Mouse (Mus musculus): ENCODE results near the gene Nt5m.

The Nt5m gene

GRCm38 (mm10) chr11:59839459-59840126, 346 bp downstream of the Nt5m start, which contains the start of gene Cops3:
Cops3 (minus strand) TSS chr11:59839838.
- DNase-seq = peak; percentile 98

DNA sequence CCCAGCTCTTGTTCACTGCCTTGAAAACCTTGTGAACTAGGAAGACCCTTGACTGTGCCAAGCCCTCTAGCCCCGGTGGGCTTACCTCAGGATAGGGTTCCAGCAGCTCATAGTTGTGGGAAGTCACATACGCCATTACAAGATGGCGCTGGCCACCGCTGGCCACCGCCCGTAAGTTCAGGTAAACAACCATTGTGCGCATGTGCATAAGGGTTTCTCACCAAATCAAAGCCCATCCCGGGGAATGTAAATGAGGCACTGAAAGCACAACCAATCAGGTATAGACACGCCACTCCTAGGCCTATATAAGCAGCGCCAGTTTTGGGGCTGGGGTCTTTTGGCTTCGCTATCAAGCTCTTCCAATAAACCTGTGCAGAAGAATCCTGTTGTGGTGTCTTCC, 7.1 kb downstream of the Nt5m start:
- no peak for DNase-seq

DNA sequence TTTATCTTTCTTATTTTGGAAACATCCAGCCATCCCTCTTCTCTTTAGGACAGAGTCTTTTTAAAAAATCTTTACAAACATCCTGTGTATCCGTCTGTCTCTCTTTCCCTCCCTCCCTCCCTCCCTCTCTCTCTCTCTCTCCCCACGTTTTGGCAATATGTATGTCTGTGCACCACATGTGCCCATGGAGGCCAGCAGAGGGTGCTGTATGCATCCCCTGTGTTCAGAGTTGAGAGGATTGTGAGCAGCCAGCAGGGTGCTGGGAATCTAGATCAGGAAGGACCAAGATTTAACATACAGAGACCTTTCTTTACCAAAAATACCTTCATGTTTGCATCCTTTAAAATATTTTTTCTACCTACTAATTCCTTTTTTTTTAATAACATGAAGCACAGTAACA, 7.9 kb downstream of the Nt5m start:
- DNase-seq = peak; percentile 42

DNA sequence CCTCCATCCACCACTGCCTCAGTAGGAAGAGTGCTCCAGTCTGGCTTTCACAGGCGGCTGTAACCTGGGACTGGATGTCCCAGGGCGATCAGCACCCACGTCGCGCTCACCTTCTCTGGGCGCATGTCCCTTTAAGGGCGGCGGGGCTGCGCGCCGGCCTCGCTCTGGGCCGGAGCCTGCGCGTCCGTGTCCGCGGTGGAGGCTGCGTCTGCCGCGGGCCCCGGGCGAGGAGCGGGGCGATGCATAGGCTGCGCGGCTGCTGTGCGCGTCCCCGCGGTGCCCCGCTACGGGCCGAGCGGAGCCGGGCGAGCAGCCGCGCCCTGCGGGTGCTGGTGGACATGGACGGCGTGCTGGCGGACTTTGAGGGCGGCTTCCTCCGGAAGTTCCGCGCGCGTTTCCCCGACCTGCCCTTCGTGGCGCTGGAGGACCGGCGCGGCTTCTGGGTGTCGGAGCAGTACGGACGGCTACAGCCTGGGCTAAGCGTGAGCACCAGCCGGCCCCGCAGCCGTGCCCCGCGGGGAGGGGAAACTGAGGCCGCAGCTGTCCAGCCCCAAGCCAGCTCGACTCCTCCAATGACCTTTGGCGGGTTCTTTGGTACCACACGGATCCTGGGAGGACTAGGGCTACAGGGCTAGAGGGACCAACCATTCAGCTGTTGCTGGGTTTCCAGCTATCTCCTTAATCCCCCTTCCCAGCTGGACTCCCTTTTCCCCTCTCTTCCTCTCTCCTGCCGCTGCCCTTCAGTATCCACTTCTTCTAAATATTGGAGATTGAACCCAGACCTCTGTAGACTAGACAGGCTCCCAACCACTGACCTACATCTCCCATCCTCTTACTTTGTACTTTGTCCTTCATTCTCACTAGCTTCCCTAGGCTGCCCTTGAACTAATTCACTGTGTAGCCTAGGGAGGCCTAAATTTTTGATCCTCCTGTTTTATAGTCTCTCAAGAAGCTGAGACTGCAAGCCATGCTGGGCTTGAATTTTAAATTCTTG, 8.9 kb downstream of the Nt5m start:
- peak; percentile 87 for DNase-seq

GRCm38 (mm10) chr11:59852865-59853264, 13.6 kb downstream of the Nt5m start:
- DNase-seq = peak; percentile 8

DNA sequence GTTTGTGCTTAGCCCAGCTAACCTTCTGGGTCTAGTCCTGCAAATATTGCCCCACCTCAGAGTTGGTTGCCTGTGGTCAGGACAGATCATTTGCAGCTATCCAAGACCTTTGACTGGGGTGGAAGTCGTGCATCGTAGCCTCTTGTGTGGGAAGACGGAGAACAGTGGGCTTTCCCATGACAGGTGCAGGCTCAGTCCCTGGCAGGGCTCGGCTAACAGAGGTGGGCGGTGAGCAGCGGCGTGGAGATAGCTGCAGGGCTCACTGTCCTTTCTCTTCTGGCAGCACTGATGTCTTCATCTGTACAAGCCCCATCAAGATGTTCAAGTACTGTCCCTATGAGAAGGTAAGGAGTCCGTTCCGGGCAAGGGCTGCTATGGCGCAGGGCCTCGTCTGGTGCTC, 21.2 kb downstream of the Nt5m start:
- no peak for DNase-seq

DNA sequence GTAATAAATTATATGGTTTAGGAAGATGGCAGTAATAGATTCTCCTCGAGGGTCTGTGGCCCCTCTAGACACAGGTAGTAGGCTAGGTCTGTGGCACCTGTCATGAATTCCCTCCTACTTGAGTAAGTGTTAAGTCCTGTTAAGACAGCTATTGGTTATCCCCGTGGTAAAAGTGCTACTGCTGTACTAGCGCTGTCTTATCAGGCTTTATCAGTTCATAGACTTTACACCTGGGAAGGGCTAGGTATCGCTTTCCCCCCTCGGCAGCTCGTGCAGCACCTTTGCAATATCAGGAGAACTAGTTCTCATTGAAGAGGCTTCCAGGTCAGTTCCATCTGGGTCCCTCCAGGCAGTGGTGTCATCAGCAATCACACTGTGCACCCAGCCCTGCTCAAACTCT, 25.1 kb downstream of the Nt5m start:
- DNase-seq = no peak

DNA sequence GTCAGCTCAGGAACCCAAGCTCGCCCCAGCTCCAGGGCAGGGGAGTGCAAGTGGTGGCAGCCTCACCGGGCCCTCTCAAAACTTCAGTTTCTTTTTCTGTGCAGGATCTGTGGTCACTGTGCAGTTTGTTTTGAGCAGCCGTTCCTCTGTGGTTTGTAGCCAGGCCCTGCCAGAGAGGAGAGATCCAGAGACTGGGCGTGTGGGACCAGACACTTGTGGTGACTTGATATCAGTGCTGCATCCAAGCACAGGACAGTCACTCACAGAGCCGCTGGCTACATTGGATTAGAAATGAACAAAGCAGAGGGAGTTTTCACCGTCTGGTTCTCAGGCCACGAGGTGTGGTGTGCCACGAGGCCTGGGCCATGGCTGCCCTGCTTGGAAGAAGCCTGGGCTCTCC, 32.9 kb downstream of the Nt5m start:
- no peak for DNase-seq

- peak; percentile 82 for DNase-seq
These were observed 40.8 kb downstream of the Nt5m start for GRCm38 (mm10) chr11:59880031-59880430.

DNA sequence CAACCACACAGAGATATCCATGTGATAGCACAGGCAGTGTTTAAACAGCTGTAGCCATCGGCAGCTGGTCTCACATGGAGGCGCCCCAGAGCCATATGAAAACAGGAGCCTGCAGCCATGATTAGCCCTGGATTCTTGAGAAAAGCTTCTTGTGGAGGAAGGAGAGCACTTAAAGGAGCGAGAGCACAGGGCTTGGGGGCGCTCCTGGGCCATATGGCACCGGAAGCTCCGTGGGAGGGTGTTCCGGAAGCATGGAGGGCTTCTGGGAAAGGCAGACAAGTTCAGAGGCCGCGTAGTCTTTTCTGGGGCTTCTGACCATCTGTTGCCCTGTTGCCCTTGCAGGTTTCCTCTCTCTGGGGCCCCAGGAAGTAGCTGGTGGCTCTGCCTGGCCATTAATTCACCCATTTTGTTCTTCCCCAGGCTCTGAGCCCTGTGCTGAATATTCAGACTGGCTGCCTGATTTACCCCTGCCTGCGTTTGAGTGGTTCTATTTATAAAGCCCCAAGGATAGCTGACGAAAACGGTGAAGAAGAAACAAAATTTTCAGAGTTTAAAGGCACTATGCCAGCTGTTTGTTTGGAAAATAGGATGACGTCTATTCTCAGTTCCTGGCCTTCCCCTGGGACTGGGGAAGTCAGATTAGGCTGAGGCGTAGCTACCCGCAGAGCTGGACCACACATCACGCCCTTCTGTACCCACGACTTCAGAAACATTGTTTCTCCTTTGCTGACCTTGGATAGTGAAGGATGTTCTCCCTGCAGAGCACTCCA, 46.2 kb downstream of the Nt5m start:
- DNase-seq = peak; percentile 56

GRCm38 (mm10) chr11:59886952-59887351, 47.7 kb downstream of the Nt5m start:
- no peak for DNase-seq

- DNase-seq = no peak
These were observed 48.9 kb downstream of the Nt5m start for GRCm38 (mm10) chr11:59888151-59888550.

GRCm38 (mm10) chr11:59891854-59892253, 52.6 kb downstream of the Nt5m start:
- DNase-seq = no peak

DNA sequence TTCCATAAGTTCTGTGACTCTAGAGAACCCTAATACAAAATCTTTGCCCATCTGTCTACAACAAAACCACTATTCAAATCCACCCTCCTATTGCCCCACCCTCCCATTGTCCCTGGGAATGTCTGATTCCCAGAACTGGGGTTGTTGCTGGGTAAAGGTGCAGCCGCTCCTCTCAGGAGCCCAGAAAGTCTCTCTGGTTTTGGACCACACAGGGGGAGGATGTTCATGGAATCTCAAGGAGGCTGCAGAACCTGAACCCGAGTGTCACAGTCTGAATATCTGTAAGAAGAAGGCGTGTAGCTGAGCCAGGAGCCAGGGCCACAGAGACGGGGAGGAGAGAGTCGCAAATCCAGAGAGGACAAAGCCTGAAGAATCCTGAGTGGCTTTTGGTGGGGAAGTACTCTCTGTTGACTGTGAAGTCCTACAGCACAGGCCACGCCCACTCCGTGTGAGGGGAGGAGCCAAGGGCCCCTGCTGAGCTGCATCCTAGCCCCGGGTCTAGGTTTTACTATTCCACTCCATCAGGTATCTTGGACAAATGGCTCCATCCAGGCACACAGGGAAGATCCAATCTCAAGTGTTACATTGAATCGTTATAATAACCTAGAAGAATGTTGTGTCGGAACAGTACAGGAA, 54.0 kb downstream of the Nt5m start:
- no peak for DNase-seq

DNA sequence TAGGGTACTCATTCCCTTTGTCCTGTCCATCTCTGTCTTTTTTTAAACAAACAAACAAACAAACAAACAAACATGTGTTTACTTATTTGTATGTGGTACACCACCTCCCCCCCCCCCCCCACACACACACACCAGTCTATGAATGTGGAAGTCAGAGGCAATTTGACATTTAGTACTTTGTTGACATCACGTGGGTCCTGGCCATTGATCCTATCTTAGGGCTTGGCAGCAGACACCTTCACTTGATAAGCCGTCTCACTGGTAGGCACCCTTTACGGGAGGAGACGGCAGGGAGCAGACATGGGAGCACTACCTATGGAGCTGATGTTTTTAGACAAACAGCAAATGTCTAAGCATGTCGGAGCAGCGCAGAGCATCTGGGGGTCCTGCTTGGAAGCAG, 55.7 kb downstream of the Nt5m start:
- no peak for DNase-seq

DNA sequence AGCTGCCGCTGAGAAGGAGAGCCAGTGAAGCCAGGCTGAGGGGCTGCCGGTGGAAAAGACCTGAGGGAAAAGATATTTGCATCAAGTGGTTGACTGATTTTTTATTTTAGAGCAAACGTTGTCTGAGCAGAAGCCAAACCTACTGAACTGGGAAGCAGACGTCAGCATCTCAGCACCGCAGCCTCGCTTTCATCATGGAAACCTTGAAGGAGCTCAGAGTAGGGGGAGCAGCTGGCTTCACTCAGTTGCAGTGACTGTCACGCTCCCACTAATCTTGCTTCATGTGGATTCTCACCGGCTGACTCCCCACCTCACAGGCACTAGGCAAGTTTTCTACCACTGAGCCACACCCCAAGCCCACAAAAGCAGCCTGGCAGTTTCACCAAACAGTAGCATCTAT, 56.1 kb downstream of the Nt5m start:
- no peak for DNase-seq

DNA sequence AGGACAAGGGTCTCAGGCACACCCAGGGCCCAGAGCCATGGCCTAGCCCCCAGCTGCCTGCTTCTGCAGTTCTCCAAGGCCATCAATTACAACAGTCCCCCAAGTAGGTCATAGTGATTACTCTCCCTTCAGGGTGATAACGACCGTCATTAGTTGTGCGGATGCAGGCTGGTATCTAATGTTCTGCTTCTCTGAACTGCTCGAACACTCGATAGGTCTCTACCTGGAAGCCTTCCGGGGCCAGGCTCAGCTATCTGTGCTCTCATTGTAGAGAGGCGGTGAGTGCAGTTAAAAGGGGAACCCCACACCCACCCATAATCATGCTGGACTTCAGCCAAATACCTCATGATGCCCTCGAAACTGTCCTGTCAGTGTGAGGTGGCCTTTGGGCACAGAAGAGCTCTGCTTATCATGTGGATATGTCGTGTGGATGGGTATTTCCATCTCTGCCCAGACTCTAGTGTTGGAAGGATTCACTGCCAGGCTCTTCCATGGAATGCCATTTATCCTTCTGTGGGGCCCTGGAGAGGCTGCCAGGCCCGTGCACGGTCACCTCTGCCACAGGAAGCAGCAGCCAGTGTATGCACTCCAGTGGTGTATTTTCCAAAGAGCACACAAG, 58.8 kb downstream of the Nt5m start:
- DNase-seq = no peak

- peak; percentile 75 for DNase-seq
These were observed 60.8 kb downstream of the Nt5m start for GRCm38 (mm10) chr11:59899711-59900685.

DNA sequence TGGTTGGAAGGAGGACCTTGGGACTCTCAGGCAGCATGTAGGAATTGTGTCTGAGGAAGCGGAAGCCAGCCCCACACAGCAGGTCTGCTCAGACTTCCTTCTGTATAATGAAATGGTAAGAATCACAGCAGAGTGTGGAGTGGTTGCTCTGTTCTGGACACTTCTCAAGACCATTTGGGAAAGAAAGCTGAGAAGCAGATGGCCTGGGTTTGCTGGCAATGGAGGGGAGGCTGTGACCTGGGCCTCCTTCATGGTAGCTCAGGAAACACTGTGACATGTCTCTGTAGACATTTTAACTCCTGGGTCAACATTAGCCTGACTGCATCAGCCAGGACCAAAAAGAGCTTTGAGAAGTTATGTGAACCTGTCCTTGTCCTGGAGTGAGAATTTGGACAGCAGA, 61.7 kb downstream of the Nt5m start:
- no peak for DNase-seq

- peak; percentile 67 for DNase-seq
These were observed 62.9 kb downstream of the Nt5m start for GRCm38 (mm10) chr11:59902045-59902726.

All from kidney, postnatal 14 days (tissue).